Mouse (Mus musculus): ENCODE measurements around the gene Zfp354c. TPM values are rescaled to one million over a fixed set of nuclear protein-coding genes. Genes with fewer than 3 reads are reported as not detected.

Zfp354c gene
- polyA plus RNA-seq, 1 experiment from 2014 or later, result 25.9 TPM

Other genes starting within 250 kb of the Zfp354c start
- gene Adamts2, start 225.6 kb downstream of the Zfp354c start, polyA plus RNA-seq (2015; fragmentation: Nextera tagmentation; extraction: Ambion mirVana), result 13.3 and 14.2 TPM in 2 replicates
- gene Zfp879, start 13.8 kb upstream of the Zfp354c start, polyA plus RNA-seq (2015; fragmentation: Nextera tagmentation; extraction: Ambion mirVana), result 0.57 and 0.62 TPM in 2 replicates
- gene Grm6, start 23.0 kb upstream of the Zfp354c start, polyA plus RNA-seq (2015; fragmentation: Nextera tagmentation; extraction: Ambion mirVana), result 0.14 and 0.19 TPM in 2 replicates
- gene Zfp454, start 59.9 kb upstream of the Zfp354c start, polyA plus RNA-seq (2015; fragmentation: Nextera tagmentation; extraction: Ambion mirVana), result 5.6 and 6.9 TPM in 2 replicates
- gene Zfp2, start 88.4 kb upstream of the Zfp354c start, polyA plus RNA-seq (2015; fragmentation: Nextera tagmentation; extraction: Ambion mirVana), result 11.6 and 11.8 TPM in 2 replicates
- gene Zfp354b, start 103.9 kb upstream of the Zfp354c start, polyA plus RNA-seq (2015; fragmentation: Nextera tagmentation; extraction: Ambion mirVana), result 1.5 and 1.8 TPM in 2 replicates
- not detected in 2 replicates for gene 4933414I15Rik, start 116.0 kb upstream of the Zfp354c start, polyA plus RNA-seq (2015; fragmentation: Nextera tagmentation; extraction: Ambion mirVana)
- not detected in 2 replicates for gene Prop1, start 126.0 kb upstream of the Zfp354c start, polyA plus RNA-seq (2015; fragmentation: Nextera tagmentation; extraction: Ambion mirVana)
- not detected in 2 replicates for gene Olfr1378, start 138.8 kb upstream of the Zfp354c start, polyA plus RNA-seq (2015; fragmentation: Nextera tagmentation; extraction: Ambion mirVana)
- not detected in 2 replicates for gene Olfr1377, start 154.2 kb upstream of the Zfp354c start, polyA plus RNA-seq (2015; fragmentation: Nextera tagmentation; extraction: Ambion mirVana)
- gene Olfr51, start 175.9 kb upstream of the Zfp354c start, polyA plus RNA-seq (2015; fragmentation: Nextera tagmentation; extraction: Ambion mirVana), result not detected in 2 replicates
- gene Olfr54, start 186.5 kb upstream of the Zfp354c start, polyA plus RNA-seq (2015; fragmentation: Nextera tagmentation; extraction: Ambion mirVana), result not detected in 2 replicates
- not detected in 2 replicates for gene Olfr1375, start 220.4 kb upstream of the Zfp354c start, polyA plus RNA-seq (2015; fragmentation: Nextera tagmentation; extraction: Ambion mirVana)
- gene Zfp354a, start 231.5 kb upstream of the Zfp354c start, polyA plus RNA-seq (2015; fragmentation: Nextera tagmentation; extraction: Ambion mirVana), result 7.4 TPM in 2 replicates

Measured in stomach, embryonic 16.5 days (tissue).